Mouse (Mus musculus): ENCODE data around the gene Spata17. TPM values are rescaled to one million over a fixed set of nuclear protein-coding genes. Genes with fewer than 3 reads are reported as not detected.
A peak's percentile ranks its signal among the peaks of the same experiment; 100 is the strongest.

Spata17 gene
- polyA plus RNA-seq (2012), result not detected in 2 replicates

DNA sequence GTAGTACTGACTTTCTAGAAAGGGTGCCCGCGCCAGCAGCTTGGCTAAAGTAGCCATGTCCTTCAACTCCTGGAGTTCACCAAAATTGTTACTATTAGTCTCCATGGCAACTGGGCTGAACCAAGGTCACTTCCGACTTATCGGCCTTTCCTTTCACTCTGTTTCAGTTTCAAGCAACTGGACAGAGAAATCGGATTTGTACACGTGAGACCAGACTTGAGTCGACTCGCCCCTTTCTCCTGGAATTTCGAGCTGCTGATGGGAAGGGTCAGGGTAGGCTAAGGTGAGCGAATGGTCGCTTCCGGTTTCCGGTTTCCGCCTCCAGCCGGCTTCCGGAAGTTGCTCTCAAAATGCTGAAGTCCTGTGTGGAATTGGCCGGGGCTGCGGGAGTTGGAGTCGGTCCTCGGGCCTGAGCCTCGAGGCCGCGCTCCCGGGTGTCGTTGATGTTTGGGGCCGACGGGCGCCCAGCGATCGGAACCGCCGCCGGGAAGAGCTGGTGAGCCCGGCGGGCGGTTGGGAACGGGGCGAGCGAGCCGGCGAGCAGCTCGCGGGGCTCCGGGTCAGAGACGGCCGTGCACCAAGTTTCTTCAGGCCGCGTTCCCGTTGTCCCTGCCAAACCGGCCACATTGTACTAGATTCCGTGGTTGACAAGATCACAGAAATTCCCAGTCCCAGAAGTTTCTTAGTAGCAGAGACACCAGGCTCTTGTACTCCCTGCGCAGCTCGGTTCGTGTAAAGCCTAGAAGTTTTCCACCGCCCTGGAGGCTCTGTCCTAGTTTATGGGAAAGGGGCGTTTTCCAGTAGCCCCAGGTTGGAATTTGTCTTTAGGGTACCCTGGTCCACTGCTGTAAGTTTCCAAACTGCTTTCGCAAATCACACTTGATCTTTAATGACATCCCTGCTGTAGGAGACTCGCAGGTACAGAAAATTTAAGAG is at the start of gene Spata17, which contains the start of gene Gpatch2:
Gene Spata17 (minus strand): TSS at position 285 of the 936 bp plus-strand sequence.
Gene Gpatch2 (plus strand): TSS at position 328 of the 936 bp plus-strand sequence.
- no peak for TF ChIP-seq GATA1 (IDR thresholded peaks at IDR 0.05; ENCODE audit: low read length)
- no peak for TF ChIP-seq TAL1 (IDR thresholded peaks at IDR 0.05; ENCODE audit: low read length)
- H3K4me3 ChIP-seq (replicated peaks), result peak within 1 kb of the TSS; percentile 85
- H3K27me3 ChIP-seq (ENCODE audit: control insufficient read depth), result no peaks in the 10 kb centered on the region
- H3K9me3 ChIP-seq (ENCODE audit: control insufficient read depth, low read length), result no peaks in the 10 kb centered on the region
- H3K36me3 ChIP-seq (ENCODE audit: control insufficient read depth), result no peaks in the 10 kb centered on the region
- peaks cover 17% of the 10 kb centered on the region for H3K4me1 ChIP-seq (ENCODE audit: control insufficient read depth)

DNA sequence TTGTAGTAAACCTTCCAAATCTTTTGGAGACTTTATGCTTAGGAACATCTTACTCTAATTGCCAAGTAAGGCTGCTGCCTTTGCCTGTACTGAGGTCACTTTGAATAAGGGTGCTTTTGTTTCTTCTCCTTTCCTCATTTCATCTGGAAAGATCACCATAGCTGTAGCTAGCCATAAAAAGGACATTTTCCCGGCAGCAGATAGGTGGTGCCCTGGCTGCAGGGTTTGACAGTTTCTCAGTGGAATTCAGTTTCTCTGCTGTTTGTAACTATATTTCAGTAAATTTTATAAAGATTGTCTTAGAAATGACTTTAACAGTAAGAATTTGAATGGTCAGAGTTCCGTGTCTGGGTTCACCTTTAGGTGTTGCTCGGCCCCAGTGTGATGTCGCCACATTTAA is 43.5 kb upstream of the Spata17 start:
- no peaks in the 10 kb centered on the region for H3K36me3 ChIP-seq (ENCODE audit: control insufficient read depth)
- H3K27me3 ChIP-seq (ENCODE audit: control insufficient read depth), result no peaks in the 10 kb centered on the region
- no peaks in the 10 kb centered on the region for H3K4me1 ChIP-seq (ENCODE audit: control insufficient read depth)

DNA sequence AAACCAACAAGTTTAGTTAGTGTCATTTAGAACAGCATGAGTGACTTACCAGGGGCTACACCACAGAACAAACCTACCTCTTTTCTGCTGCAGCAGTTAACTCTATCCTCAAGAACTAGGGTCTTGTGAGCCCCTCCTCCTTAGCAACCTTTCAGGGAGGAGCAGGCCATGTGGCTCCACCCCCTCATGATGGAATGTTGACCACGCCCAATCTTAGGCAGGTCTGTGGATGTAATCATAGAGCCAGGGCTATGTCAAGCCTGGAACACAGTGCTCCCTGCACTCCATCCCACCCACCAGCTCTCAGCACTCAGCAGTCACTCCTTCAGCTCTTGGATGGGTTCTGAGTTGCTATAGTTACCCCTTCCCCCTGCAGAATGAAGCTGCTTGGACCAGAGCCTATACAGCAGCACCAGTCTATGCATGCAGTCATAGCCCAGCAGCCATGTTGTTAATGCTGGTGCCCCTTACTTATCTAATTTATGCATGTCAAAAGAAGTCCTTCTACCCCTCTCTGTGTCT is 35.5 kb upstream of the Spata17 start:
- Histone ChIP-seq H3K36me3 (ENCODE audit: control insufficient read depth) (peaks cover 7% of the 10 kb centered on the region), H3K27me3 (ENCODE audit: control insufficient read depth) (no peaks in the 10 kb centered on the region), H3K9me3 (ENCODE audit: control insufficient read depth, low read length) (no peaks in the 10 kb centered on the region), H3K4me3 (replicated peaks) (no peak overlapping the region), H3K4me1 (ENCODE audit: control insufficient read depth) (no peaks in the 10 kb centered on the region)
- TF ChIP-seq GATA1 (IDR thresholded peaks at IDR 0.05; ENCODE audit: low read length) (no peak), TAL1 (IDR thresholded peaks at IDR 0.05; ENCODE audit: low read length) (no peak)

More for the DNA sequence above, 43.5 kb upstream of the Spata17 start:
- Histone ChIP-seq H3K9me3 (ENCODE audit: control insufficient read depth, low read length) (no peaks in the 10 kb centered on the region), H3K4me3 (replicated peaks) (no peak overlapping the region)
- no peak for TF ChIP-seq GATA1 (IDR thresholded peaks at IDR 0.05; ENCODE audit: low read length)
- TF ChIP-seq TAL1 (IDR thresholded peaks at IDR 0.05; ENCODE audit: low read length), result no peak

DNA sequence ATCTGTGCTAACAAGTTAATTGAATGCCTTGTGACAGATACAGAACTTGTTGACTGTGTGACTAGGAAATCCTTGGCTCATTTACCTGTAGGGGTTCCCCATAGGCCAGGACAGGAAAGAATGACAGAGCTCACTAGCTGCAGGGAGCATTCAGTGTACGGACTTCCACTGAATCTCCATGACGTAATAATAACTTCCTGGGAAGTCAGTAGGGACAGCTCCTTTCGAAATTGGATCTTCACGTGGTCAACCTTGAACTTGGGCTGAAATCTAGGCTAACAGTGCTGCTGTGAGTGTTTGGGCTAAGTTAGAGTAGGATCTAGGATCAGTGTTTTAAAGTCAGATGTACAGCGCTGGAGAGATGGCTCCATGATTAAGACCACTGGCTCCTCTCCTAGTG is 29.5 kb upstream of the Spata17 start:
- H3K27me3 ChIP-seq (ENCODE audit: control insufficient read depth), result no peaks in the 10 kb centered on the region
- peaks cover 5% of the 10 kb centered on the region; the same call in 1 of the 2 replicates for H3K36me3 ChIP-seq (ENCODE audit: control insufficient read depth)
- no peaks in the 10 kb centered on the region for H3K4me1 ChIP-seq (ENCODE audit: control insufficient read depth)
- TF ChIP-seq TAL1 (IDR thresholded peaks at IDR 0.05; ENCODE audit: low read length) (no peak), GATA1 (IDR thresholded peaks at IDR 0.05; ENCODE audit: low read length) (no peak)
- no peaks in the 10 kb centered on the region for H3K9me3 ChIP-seq (ENCODE audit: control insufficient read depth, low read length)
- H3K4me3 ChIP-seq (replicated peaks), result no peak overlapping the region

DNA sequence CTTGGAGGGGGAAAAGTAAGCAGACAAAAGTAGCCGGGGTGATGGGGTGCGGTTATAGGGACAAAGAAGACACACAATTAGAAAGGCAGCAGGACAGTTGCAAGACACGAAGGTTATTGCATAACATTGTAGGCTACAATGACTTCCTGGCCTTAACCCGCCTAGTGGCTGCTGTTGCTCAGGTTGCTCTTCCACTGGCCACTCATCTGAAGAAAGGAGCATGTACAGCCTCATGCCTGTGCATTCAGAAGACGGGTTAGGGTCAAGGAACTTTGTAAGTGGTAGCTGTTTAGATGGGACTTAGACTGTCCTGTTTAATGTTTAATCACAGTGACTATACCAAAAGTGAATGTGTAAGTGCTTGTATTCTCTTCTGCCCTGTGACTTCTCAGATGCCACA is 26.1 kb upstream of the Spata17 start:
- H3K36me3 ChIP-seq (ENCODE audit: control insufficient read depth), result peaks cover 6% of the 10 kb centered on the region

DNA sequence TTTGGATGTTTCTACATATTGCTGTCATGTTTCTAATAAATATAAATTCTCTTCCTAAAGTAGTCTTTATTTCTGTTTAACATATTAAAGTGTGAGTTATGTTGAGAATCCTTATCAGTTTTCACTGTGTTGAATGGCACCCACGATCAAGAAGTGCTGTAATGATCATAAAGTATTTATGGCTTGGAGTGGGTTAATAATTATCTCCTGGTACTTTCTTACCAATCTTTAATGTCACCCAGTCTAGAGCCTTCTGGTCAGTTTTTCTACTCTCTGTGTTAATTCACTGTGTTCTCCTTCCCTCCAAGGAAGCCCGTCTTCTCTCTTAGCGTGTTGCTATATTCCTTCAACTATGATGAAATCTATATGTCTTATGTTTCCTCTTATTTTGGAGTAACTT is 25.0 kb upstream of the Spata17 start:
- no peaks in the 10 kb centered on the region for H3K27me3 ChIP-seq (ENCODE audit: control insufficient read depth)
- no peak for TF ChIP-seq GATA1 (IDR thresholded peaks at IDR 0.05; ENCODE audit: low read length)
- TF ChIP-seq TAL1 (IDR thresholded peaks at IDR 0.05; ENCODE audit: low read length), result no peak
- H3K4me1 ChIP-seq (ENCODE audit: control insufficient read depth), result no peaks in the 10 kb centered on the region
- peaks cover 5% of the 10 kb centered on the region for H3K36me3 ChIP-seq (ENCODE audit: control insufficient read depth)
- no peaks in the 10 kb centered on the region for H3K9me3 ChIP-seq (ENCODE audit: control insufficient read depth, low read length)
- H3K4me3 ChIP-seq (replicated peaks), result no peak overlapping the region

More for the DNA sequence above, 26.1 kb upstream of the Spata17 start:
- no peaks in the 10 kb centered on the region for H3K9me3 ChIP-seq (ENCODE audit: control insufficient read depth, low read length)
- H3K4me3 ChIP-seq (replicated peaks), result no peak overlapping the region
- H3K4me1 ChIP-seq (ENCODE audit: control insufficient read depth), result no peaks in the 10 kb centered on the region
- H3K27me3 ChIP-seq (ENCODE audit: control insufficient read depth), result no peaks in the 10 kb centered on the region
- TF ChIP-seq TAL1 (IDR thresholded peaks at IDR 0.05; ENCODE audit: low read length), result no peak

DNA sequence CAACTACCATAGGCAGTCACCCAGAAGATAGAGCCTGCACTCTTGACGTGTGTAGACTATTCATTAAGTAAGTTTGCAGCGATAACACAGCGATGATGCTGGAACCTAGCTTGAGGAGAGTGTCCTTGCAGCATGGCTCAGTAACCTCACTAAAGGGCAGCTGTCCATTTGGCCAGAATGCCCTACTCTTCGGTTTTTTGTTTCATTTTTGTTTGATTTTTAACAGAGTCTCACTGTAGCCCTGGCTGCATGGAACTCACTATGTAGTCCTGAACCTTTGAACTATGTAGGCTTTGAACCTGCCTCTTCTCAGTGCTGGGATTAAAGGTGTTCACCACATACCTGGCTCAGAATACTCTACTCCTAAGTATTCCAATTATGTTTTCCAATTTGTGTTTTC is 22.8 kb upstream of the Spata17 start:
- no peaks in the 10 kb centered on the region for H3K27me3 ChIP-seq (ENCODE audit: control insufficient read depth)
- no peaks in the 10 kb centered on the region for H3K9me3 ChIP-seq (ENCODE audit: control insufficient read depth, low read length)
- TF ChIP-seq TAL1 (IDR thresholded peaks at IDR 0.05; ENCODE audit: low read length) (no peak), GATA1 (IDR thresholded peaks at IDR 0.05; ENCODE audit: low read length) (no peak)
- H3K4me1 ChIP-seq (ENCODE audit: control insufficient read depth), result no peaks in the 10 kb centered on the region
- no peak overlapping the region for H3K4me3 ChIP-seq (replicated peaks)
- peaks cover 15% of the 10 kb centered on the region for H3K36me3 ChIP-seq (ENCODE audit: control insufficient read depth)

DNA sequence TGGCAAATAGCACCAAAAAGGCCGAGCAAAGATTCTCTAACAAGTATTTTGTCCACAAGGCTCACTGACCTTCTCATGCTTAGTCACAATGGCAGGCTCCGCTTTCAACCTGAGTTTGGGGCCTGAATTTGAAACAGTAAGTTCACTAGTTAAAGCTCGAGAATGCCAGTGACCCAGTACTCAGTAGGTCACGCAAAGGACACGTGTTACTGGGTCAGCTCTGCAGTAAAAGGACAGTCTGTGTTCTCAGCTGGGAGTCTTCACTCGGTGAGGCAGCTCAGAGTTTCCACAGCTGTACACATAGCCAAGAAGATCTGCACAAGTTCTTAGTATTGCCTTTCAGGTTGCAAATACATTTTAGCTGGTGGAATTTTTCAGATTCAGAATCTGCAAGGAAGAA is 21.0 kb upstream of the Spata17 start:
- Histone ChIP-seq H3K4me3 (replicated peaks) (no peak overlapping the region), H3K4me1 (ENCODE audit: control insufficient read depth) (no peaks in the 10 kb centered on the region), H3K27me3 (ENCODE audit: control insufficient read depth) (no peaks in the 10 kb centered on the region), H3K9me3 (ENCODE audit: control insufficient read depth, low read length) (no peaks in the 10 kb centered on the region), H3K36me3 (ENCODE audit: control insufficient read depth) (peaks cover 17% of the 10 kb centered on the region)
- TF ChIP-seq GATA1 (IDR thresholded peaks at IDR 0.05; ENCODE audit: low read length) (no peak), TAL1 (IDR thresholded peaks at IDR 0.05; ENCODE audit: low read length) (no peak)

DNA sequence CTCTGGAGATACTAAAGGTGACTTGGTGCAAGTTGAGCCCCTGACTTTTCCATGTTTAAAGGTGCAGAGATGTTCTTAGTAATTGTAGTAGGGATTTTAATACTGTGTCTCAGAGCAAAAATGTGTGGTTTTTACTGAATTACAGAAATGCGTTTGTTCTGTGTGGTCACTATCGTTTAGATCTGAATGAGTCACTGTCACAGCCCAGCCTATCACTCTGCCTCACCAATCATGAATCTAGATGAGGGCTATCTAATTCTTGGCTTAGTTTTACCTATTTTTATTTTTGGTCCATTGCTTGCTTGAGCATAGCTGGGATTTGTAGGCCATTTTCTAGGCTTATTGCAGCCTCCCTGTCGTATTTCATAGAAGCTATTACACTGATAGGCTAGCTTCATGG is 19.9 kb upstream of the Spata17 start:
- no peaks in the 10 kb centered on the region for H3K27me3 ChIP-seq (ENCODE audit: control insufficient read depth)
- TF ChIP-seq GATA1 (IDR thresholded peaks at IDR 0.05; ENCODE audit: low read length) (no peak), TAL1 (IDR thresholded peaks at IDR 0.05; ENCODE audit: low read length) (no peak)

More for the DNA sequence above, 19.9 kb upstream of the Spata17 start:
- Histone ChIP-seq H3K4me1 (ENCODE audit: control insufficient read depth) (no peaks in the 10 kb centered on the region), H3K9me3 (ENCODE audit: control insufficient read depth, low read length) (no peaks in the 10 kb centered on the region), H3K36me3 (ENCODE audit: control insufficient read depth) (peaks cover 20% of the 10 kb centered on the region), H3K4me3 (replicated peaks) (no peak overlapping the region)
